Mouse (Mus musculus) lung, embryonic 16.5 days (tissue): ENCODE results near the gene Hfe. TPM values are rescaled to one million over a fixed set of nuclear protein-coding genes. Genes with fewer than 3 reads are reported as not detected.
"Not testable (repeated sequence)": the region's sequence is repeated elsewhere in the genome, so short reads cannot be mapped to it uniquely, and the experiment has no call there.

ENCODE experiments used
- ATAC-seq: fragments of 200-750 bp; cut with Nextera tagmentation; 2 replicates; pipeline ENCODE4 v1.8.0; 2017; ENCODE audit warnings: low read depth, mild to moderate bottlenecking, moderate library complexity
- H3K27ac ChIP-seq: fragments of 300-500 bp; sonication (generic); 2 replicates; pipeline ENCODE4 v1.5.1; 2014; ENCODE audit warnings: mild to moderate bottlenecking, control low read depth, low read length
- H3K27me3 ChIP-seq: fragments of 300-500 bp; sonication (generic); 2 replicates; pipeline ENCODE4 v1.6.1; 2014; ENCODE audit warnings: low read depth, low read length, mixed read lengths; ENCODE audit not compliant: control insufficient read depth, insufficient read depth
- H3K36me3 ChIP-seq: fragments of 300-500 bp; sonication (generic); 2 replicates; pipeline ENCODE4 v1.6.1; 2014; ENCODE audit warnings: low read length; ENCODE audit not compliant: control insufficient read depth, insufficient read depth
- H3K4me1 ChIP-seq: fragments of 300-500 bp; sonication (generic); replicated peaks from 2 replicates; pipeline ENCODE4 v1.6.1; 2014; ENCODE audit warnings: low read length, mixed read lengths; ENCODE audit not compliant: control insufficient read depth, insufficient read depth
- H3K4me2 ChIP-seq: fragments of 300-500 bp; sonication (generic); 2 replicates; pipeline ENCODE4 v1.6.1; 2014; ENCODE audit warnings: low read depth, low read length, control low read depth
- H3K4me3 ChIP-seq: fragments of 300-500 bp; sonication (generic); 2 replicates; pipeline ENCODE4 v1.5.1; 2014; ENCODE audit warnings: mild to moderate bottlenecking, low read length, control low read depth
- H3K9ac ChIP-seq: fragments of 300-500 bp; sonication (generic); 2 replicates; pipeline ENCODE4 v1.6.1; 2014; ENCODE audit warnings: low read length, control low read depth
- H3K9me3 ChIP-seq: fragments of 300-500 bp; sonication (generic); 2 replicates; pipeline ENCODE4 v1.6.1; 2016; ENCODE audit warnings: low read length; ENCODE audit not compliant: control insufficient read depth
- WGBS: fragments of 180-500 bp; shearing (Covaris S2); extraction: QIAGEN DNeasy Blood & Tissue Kit; methylation state at CpG from one replicate; pipeline ENCODE4 v1.1.7; 2014; 5-methylcytosine and 5-hydroxymethylcytosine counted together
- polyA plus RNA-seq: library from polyadenylated mRNA; unstranded; fragments of >200 nt; fragmentation: Nextera tagmentation; extraction: Ambion mirVana; gene quantifications from 2 replicates; pipeline ENCODE4 v1.2.1, GENCODE M21; 2015

Hfe gene
- polyA plus RNA-seq, 1 experiment from 2014 or later: 11.2 TPM

GRCm38 (mm10) chr13:23752067-23752741 lies 41.5 kb upstream of the Hfe start, which contains the start of gene Hist1h3b:
Gene Hist1h3b (plus strand): TSS chr13:23752267.
- peaks cover 14% of the 10 kb centered on the region for H3K4me1 ChIP-seq
- H3K9ac ChIP-seq: peak within 1 kb of the TSS; percentile 67
- peak within 1 kb of the TSS; percentile 65 for H3K4me2 ChIP-seq
- H3K27me3 ChIP-seq, H3K9me3 ChIP-seq, H3K36me3 ChIP-seq: not testable (repeated sequence)
- H3K27ac ChIP-seq: peak within 1 kb of the TSS; percentile 98
- peak within 1 kb of the TSS; percentile 49 for H3K4me3 ChIP-seq
- under 1% methylated on average over 16 of the region's 47 CpGs for WGBS
- peak; percentile 86 for ATAC-seq

- Histone ChIP-seq H3K9ac (peak overlapping the region; percentile 67), H3K4me3 (peak overlapping the region; percentile 49), H3K4me1 (peaks cover 14% of the 10 kb centered on the region), H3K27me3 (no peaks in the 10 kb centered on the region), H3K27ac (peak overlapping the region; percentile 98), H3K36me3 (no peaks in the 10 kb centered on the region), H3K9me3 (no peaks in the 10 kb centered on the region), H3K4me2 (peak overlapping the region; percentile 65)
- peak; percentile 11; the same call in 1 of the 2 replicates for ATAC-seq
- under 1% methylated on average over 11 of the region's 11 CpGs for WGBS
Measured at GRCm38 (mm10) chr13:23751478-23751956, 40.9 kb upstream of the Hfe start.

GRCm38 (mm10) chr13:23750839-23751477 lies 40.3 kb upstream of the Hfe start, which contains the start of gene Hist1h2ab:
Gene Hist1h2ab (plus strand): TSS chr13:23751126.
- peak within 1 kb of the TSS; percentile 67 for H3K9ac ChIP-seq
- H3K9me3 ChIP-seq, H3K36me3 ChIP-seq, H3K27me3 ChIP-seq: not testable (repeated sequence)
- H3K4me3 ChIP-seq: peak within 1 kb of the TSS; percentile 49
- H3K27ac ChIP-seq: peak within 1 kb of the TSS; percentile 98
- peak within 1 kb of the TSS; percentile 65 for H3K4me2 ChIP-seq
- under 1% methylated on average over 26 of the region's 47 CpGs for WGBS
- peak; percentile 47 for ATAC-seq
- peaks cover 14% of the 10 kb centered on the region for H3K4me1 ChIP-seq

- Histone ChIP-seq H3K9ac (no peak overlapping the region), H3K27ac (0 out of 2 replicates have a peak overlapping the region, but pooled peaks have one; percentile 1), H3K9me3 (no peaks in the 10 kb centered on the region), H3K4me2 (no peak overlapping the region), H3K36me3 (no peaks in the 10 kb centered on the region), H3K27me3 (no peaks in the 10 kb centered on the region), H3K4me1 (peaks cover 14% of the 10 kb centered on the region), H3K4me3 (no peak overlapping the region)
- ATAC-seq: no peak
- 86% methylated on average over 5 of the region's 5 CpGs for WGBS
Measured at GRCm38 (mm10) chr13:23749563-23750121, 39.0 kb upstream of the Hfe start.

- Histone ChIP-seq H3K27ac (peak overlapping the region; percentile 99), H3K9me3 (no peaks in the 10 kb centered on the region), H3K4me2 (peak overlapping the region; percentile 52), H3K36me3 (no peaks in the 10 kb centered on the region), H3K4me1 (peaks cover 14% of the 10 kb centered on the region), H3K27me3 (no peaks in the 10 kb centered on the region), H3K4me3 (no peak overlapping the region; the same call in 1 of the 2 replicates), H3K9ac (peak overlapping the region; percentile 55)
- ATAC-seq: no peak
- 3% methylated on average over 4 of the region's 4 CpGs for WGBS
Measured at GRCm38 (mm10) chr13:23747892-23748288, 37.2 kb upstream of the Hfe start.

GRCm38 (mm10) chr13:23747081-23747891 lies 36.6 kb upstream of the Hfe start:
- Histone ChIP-seq H3K9ac (peak overlapping the region; percentile 67), H3K4me1 (peaks cover 13% of the 10 kb centered on the region), H3K27ac (peak overlapping the region; percentile 99), H3K4me2 (peak overlapping the region; percentile 52), H3K9me3 (no peaks in the 10 kb centered on the region), H3K4me3 (peak overlapping the region; percentile 52), H3K27me3 (no peaks in the 10 kb centered on the region), H3K36me3 (no peaks in the 10 kb centered on the region)
- WGBS: 3% methylated on average over 10 of the region's 13 CpGs
- ATAC-seq: peak; percentile 4; the same call in 1 of the 2 replicates

GRCm38 (mm10) chr13:23746201-23747080 lies 35.8 kb upstream of the Hfe start, which contains the start of gene Hist1h2bb:
Gene Hist1h2bb (plus strand): TSS chr13:23746734.
- H3K27me3 ChIP-seq, H3K36me3 ChIP-seq, H3K9me3 ChIP-seq: not testable (repeated sequence)
- Histone ChIP-seq H3K4me3 (peak within 1 kb of the TSS; percentile 52), H3K4me1 (peaks cover 15% of the 10 kb centered on the region), H3K27ac (peak within 1 kb of the TSS; percentile 99), H3K4me2 (peak within 1 kb of the TSS; percentile 63), H3K9ac (peak within 1 kb of the TSS; percentile 75)
- ATAC-seq: peak; percentile 92
- WGBS: under 1% methylated on average over 38 of the region's 58 CpGs
